Mouse (Mus musculus): ENCODE results near the gene Cybc1.

Cybc1 gene

DNA sequence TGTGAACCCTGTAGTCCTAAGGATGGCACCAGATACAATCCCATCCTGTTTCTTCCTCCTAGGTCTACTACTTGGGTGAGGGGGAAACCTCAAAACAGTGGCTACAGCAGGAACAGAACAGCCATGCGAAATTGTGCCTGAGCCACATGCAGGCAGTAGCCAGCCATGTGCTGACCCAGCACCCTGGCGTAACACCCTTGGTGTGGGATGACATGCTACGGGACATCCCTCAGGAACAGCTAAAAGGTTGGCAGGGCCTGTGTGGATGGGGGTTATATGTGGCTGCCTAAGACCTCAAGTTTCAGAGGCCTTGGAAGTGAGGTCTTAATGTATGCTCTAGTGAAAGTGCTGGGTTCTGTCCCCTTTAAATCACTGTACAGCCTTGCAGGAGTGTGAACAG is 12.3 kb downstream of the Cybc1 start:
- DNase-seq (ENCODE audit: low read depth, low spot score) = no peak

DNA sequence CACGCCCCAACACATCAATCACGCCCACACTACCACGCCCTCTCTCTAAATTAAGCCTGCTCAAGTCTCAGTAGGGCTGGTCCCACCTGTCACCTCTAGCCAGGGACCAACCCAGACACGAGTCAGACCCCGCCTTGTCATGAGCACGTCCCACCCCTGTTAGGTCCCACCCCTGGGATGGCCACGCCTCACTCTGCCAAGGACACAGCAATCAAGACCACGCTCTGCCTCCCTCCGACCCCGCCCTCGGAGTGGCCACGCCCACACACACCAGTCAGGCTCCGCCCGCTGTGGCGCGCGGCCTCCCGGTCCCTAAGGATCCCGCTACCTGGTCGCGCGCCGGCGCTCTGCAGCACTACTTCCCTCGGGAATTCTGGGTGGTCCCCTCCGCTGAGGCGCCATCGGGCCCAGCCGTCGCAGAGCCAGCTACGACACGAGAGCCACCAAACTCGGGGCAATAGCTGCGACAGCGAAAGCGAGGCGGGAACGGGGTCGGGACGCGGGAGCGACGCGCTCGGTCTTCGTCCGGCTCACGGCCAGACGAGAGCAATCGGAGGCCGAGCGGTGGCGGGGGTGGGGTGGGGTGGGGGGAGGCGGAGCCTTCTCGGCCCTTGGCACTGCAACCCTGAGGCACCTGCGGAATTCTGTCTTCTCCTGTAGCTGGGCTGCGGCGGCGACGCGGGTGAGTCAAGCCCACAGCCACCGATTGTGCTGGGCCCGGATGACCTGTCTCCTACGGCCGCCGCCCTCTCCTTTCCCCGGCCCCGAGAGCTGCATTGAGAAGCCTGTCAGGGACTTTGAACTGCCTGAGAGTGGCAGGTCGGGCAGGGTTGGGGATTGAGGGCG is 24.7 kb downstream of the Cybc1 start, which contains the start of the genes Hexdc and Ogfod3:
Hexdc (plus strand) TSS at position 273 of the 846 bp plus-strand sequence.
Ogfod3 (minus strand) TSS at position 551 of the 846 bp plus-strand sequence.
- DNase-seq (ENCODE audit: low read depth, low spot score) = peak; percentile 99

DNA sequence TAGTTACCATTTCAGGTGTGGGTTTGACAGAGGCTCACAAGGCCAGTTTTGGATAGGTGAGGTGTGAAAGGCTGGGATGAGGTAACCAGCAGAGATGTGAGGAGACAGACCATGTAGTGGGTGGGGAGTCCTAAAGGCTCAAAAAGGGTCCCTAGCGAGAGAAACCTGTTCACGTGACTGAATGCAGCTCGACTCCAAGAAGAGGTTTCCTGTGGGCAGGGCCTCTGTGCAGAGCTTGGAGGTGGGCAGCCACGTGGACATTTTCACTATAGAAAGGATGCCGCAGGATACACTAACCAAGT is 25.3 kb downstream of the Cybc1 start:
- DNase-seq (ENCODE audit: low read depth, low spot score) = no peak

DNA sequence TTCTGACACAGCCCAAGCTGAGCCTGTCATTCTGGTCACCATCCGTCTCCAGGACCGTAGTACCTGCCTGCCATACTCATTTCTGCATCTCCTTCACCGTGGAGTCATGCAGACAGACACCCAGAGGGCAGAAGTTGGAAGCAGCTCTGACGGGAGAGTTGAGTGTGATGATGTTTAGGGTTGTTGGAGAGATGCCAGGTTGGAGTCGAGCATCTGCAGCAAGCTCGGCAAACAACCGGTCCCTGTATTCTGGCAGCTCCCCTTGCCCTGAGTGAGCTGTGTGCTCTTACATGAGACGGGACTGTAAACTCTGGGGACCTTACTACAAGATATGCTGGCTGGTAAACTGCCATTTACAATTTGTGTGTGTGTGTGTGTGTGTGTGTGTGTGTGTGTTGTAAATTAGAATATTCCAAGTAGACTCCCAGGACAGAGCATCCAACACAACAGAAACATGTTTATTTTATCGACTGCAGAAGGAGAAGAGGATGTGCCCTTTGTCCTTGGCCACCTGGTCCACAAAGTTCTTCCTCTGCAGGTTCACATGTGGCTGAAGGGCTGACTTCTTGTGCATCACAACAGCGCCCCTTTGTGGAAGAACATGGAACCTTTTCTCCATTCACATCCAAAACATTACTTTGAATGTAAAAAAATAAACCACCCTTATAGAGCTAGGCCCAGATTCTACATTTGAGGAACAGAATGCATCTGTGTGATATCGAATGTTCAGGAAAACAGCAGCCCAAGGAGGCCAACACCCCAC is 27.5 kb downstream of the Cybc1 start:
- peak; percentile 78 for DNase-seq (ENCODE audit: low read depth, low spot score)

- DNase-seq (ENCODE audit: low read depth, low spot score) = no peak
Observed at GRCm38 (mm10) chr11:121200781-121201180, 28.3 kb downstream of the Cybc1 start.

DNA sequence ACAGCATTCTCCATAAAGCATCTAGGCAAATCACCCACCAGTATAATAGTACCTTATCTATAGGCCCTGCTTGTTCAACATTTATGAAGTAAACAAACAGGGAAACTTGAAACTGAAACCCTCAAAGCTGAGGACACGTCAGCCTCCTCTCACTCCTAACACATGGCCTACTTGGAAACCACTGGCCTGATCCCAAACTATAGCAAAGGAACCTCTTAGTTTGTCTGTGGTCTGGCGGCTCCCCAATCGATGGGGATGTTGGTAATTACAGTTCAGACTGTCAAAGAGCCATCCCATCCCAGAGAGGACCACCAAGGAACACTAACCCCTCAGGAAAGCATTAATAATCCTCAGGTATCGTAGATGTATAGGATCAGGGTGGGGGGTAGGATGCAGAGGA is 29.3 kb downstream of the Cybc1 start:
- DNase-seq (ENCODE audit: low read depth, low spot score) = no peak

- no peak for DNase-seq (ENCODE audit: low read depth, low spot score)
Observed at GRCm38 (mm10) chr11:121198622-121199021, 30.5 kb downstream of the Cybc1 start.

- DNase-seq (ENCODE audit: low read depth, low spot score) = peak; percentile 65
Observed at GRCm38 (mm10) chr11:121193415-121193814, 35.7 kb downstream of the Cybc1 start.

DNA sequence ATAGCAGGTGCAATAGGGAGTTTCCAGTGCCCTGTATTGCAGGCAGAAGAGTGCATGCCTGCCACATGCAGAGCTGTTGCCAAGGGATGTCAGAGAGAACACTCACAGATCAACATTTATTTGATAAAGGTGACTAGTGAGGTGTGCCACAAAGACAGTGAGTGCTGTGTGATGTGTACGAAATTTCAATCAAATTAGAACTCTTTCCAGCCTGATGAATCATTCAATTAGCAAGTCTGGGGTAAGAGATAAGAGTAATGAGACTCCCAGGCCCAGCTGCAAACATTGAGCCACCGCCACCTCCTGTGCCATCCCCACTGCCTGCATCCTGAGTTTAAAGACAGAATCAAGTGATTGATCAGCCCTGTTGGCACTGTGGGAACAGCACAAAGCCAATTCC is 36.4 kb downstream of the Cybc1 start:
- DNase-seq (ENCODE audit: low read depth, low spot score) = no peak

DNA sequence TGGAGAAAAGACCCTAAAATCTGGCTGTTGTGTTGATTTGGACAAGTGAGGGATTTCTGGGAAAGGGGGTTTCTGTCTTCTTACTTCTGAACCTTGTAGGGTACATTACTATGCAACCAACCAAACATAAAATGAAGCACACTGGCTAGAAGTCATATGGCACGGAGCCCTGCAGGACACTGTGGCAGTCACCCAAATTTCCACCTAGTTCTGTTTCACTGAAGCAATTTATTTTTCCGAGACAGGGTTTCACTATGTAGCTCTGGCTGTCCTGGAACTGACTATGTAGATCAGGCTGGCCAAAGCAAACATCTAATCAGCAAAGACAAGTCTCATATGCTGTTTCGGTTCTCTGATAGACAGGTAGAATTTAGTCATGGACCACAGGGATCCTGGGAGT is 39.4 kb downstream of the Cybc1 start:
- DNase-seq (ENCODE audit: low read depth, low spot score) = peak; percentile 60

- peak; percentile 73 for DNase-seq (ENCODE audit: low read depth, low spot score)
Observed at GRCm38 (mm10) chr11:121176285-121177270, 52.5 kb downstream of the Cybc1 start.

- DNase-seq (ENCODE audit: low read depth, low spot score) = peak; percentile 64
Observed at GRCm38 (mm10) chr11:121174234-121174633, 54.9 kb downstream of the Cybc1 start.

- peak; percentile 43 for DNase-seq (ENCODE audit: low read depth, low spot score)
Observed at GRCm38 (mm10) chr11:121173203-121173602, 55.9 kb downstream of the Cybc1 start.

Data from brain, adult 2 months (tissue).